Mouse (Mus musculus) stomach, embryonic 14.5 days (tissue): ENCODE data around the gene 1110051M20Rik. TPM values are rescaled to one million over a fixed set of nuclear protein-coding genes. Genes with fewer than 3 reads are reported as not detected.

ENCODE experiments used
- ATAC-seq: fragments of 200-750 bp; cut with Nextera tagmentation; 2 replicates; pipeline ENCODE4 v1.8.0; 2017; ENCODE audit warnings: low read depth, moderate TSS enrichment; ENCODE audit not compliant: insufficient number of reproducible peaks, insufficient read depth, low FRiP score
- H3K27ac ChIP-seq: fragments of 300-500 bp; sonication (generic); 2 replicates; pipeline ENCODE4 v1.5.1; 2014; ENCODE audit warnings: mild to moderate bottlenecking, low read length, moderate library complexity, mixed read lengths
- H3K27me3 ChIP-seq: fragments of 300-500 bp; sonication (generic); 2 replicates; pipeline ENCODE4 v1.6.1; 2014; ENCODE audit warnings: low read length, control low read depth, mixed read lengths; ENCODE audit not compliant: control insufficient read depth, insufficient read depth
- H3K36me3 ChIP-seq: fragments of 300-500 bp; sonication (generic); 2 replicates; pipeline ENCODE4 v1.6.1; 2014; ENCODE audit warnings: mild to moderate bottlenecking, control low read depth, low read length, moderate library complexity, mixed read lengths; ENCODE audit not compliant: control insufficient read depth, insufficient read depth
- H3K4me1 ChIP-seq: fragments of 300-500 bp; sonication (generic); 2 replicates; pipeline ENCODE4 v1.6.1; 2014; ENCODE audit warnings: low read length, control low read depth, mixed read lengths; ENCODE audit not compliant: control insufficient read depth, insufficient read depth
- H3K4me2 ChIP-seq: fragments of 300-500 bp; sonication (generic); replicated peaks from 2 replicates; pipeline ENCODE4 v1.6.1; 2014; ENCODE audit warnings: low read depth, low read length, control low read depth
- H3K4me3 ChIP-seq: fragments of 300-500 bp; sonication (generic); 2 replicates; pipeline ENCODE4 v1.5.1; 2014; ENCODE audit warnings: low read depth, low read length, control low read depth
- H3K9ac ChIP-seq: fragments of 300-500 bp; sonication (generic); replicated peaks from 2 replicates; pipeline ENCODE4 v1.6.1; 2014; ENCODE audit warnings: low read depth, mild to moderate bottlenecking, control low read depth, low read length, moderate library complexity, mixed read lengths
- H3K9me3 ChIP-seq: fragments of 300-500 bp; sonication (generic); 2 replicates; pipeline ENCODE4 v1.6.1; 2016; ENCODE audit warnings: low read depth, low read length, control low read depth; ENCODE audit not compliant: control insufficient read depth
- WGBS: fragments of 180-500 bp; shearing (Covaris S2); extraction: QIAGEN DNeasy Blood & Tissue Kit; methylation state at CpG from one replicate; pipeline ENCODE4 v1.1.7; 2014; 5-methylcytosine and 5-hydroxymethylcytosine counted together
- polyA plus RNA-seq: library from polyadenylated mRNA; unstranded; fragments of >200 nt; fragmentation: Nextera tagmentation; extraction: Ambion mirVana; gene quantifications from 2 replicates; pipeline ENCODE4 v1.2.1, GENCODE M21; 2014

The 1110051M20Rik gene
- polyA plus RNA-seq, 1 experiment from 2014 or later = 67.1 TPM

DNA sequence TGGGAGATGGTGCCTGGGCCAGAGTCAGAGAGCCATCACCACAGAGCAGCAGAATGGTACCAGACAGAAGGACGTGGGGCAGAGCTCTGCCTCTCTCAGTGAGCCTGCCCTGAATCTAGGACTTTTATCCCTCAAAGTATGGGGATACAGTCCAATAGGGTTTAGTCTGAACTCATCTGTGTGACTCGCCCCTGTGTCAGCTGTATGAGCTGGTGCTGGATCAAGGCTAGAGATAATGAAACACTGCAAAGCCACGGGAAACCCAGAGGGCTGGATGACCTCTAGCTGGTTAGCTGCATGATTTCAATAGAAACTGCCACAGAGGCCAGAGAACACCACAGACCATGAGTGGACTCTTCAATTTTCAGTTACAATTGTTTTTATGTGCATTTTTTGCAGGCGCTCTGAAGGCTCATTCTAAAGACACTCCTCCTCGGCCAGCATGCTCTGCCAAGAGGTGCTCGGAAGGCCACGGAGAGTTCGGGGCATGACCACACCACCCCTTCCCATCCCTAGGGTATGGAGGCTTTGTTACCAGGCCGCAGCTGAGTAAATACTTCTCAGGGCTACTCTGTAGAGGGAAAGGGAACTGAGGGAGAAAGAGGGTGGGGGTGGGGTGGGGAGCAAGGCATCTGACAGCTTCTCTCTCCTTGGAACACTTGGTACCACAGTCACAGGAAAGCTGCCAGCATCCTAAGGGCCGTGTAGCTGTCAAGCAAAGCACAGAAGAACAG, 131.8 kb downstream of the 1110051M20Rik start:
- H3K9ac ChIP-seq = no peak overlapping the region
- peak overlapping the region; percentile 23; the same call in 1 of the 2 replicates for H3K27ac ChIP-seq

DNA sequence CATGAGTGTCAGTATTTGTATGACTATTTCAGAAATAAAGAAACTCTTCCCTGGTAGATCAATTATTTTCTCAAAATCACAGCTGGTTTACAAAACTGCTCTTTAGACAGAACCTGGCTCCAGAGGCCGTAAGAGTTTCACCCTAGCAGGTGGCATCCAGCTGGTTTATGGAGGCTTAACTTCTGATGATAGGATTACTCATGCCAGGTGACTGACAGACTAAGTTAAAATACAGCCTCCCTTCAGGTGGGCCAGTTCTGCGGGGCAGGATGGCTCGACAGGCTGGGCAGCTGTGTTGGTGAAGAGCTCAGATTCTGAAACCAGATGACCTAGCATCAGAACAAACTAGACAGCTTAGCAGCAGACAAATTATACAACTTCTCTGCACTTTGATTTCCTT, 135.0 kb downstream of the 1110051M20Rik start:
- Histone ChIP-seq H3K9ac (no peak overlapping the region), H3K27ac (no peak overlapping the region), H3K36me3 (no peaks in the 10 kb centered on the region), H3K9me3 (no peaks in the 10 kb centered on the region), H3K27me3 (no peaks in the 10 kb centered on the region), H3K4me3 (no peak overlapping the region), H3K4me1 (0 out of 2 replicates have a peak, but pooled peaks cover 5% of the 10 kb centered on the region), H3K4me2 (no peak overlapping the region)
- no peak for ATAC-seq
- WGBS = 63% methylated on average over 3 of the region's 3 CpGs

More for the DNA sequence above, 131.8 kb downstream of the 1110051M20Rik start:
- 0 out of 2 replicates have a peak, but pooled peaks cover 5% of the 10 kb centered on the region for H3K4me1 ChIP-seq
- no peak overlapping the region for H3K4me3 ChIP-seq
- no peaks in the 10 kb centered on the region for H3K9me3 ChIP-seq
- peak; percentile 56; the same call in 1 of the 2 replicates for ATAC-seq
- no peaks in the 10 kb centered on the region; the same call in 1 of the 2 replicates for H3K36me3 ChIP-seq
- H3K4me2 ChIP-seq = no peak overlapping the region
- WGBS = 53% methylated on average over 10 of the region's 10 CpGs
- H3K27me3 ChIP-seq = no peaks in the 10 kb centered on the region

DNA sequence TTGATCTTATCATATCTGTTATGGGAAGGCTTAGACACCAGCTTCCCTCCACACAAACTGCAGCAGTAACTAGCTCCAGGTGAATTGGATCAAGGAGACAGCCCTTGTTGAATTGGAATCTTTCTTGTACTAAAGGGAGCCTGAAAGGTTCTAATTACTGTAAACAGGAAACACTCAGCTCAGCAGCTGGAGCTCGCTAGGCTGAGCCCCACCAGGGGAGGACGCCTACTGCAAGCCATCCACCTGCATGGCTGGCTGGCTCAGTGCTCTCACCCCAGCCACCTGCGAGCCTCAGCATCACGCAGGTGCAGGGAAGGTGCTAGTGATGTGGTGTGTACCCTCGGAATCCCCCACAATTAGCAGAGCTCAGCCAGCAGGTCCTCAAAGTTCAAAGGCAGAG, 135.8 kb downstream of the 1110051M20Rik start:
- Histone ChIP-seq H3K27me3 (no peaks in the 10 kb centered on the region), H3K9ac (no peak overlapping the region), H3K27ac (no peak overlapping the region), H3K36me3 (no peaks in the 10 kb centered on the region), H3K4me3 (no peak overlapping the region), H3K9me3 (no peaks in the 10 kb centered on the region), H3K4me1 (0 out of 2 replicates have a peak, but pooled peaks cover 5% of the 10 kb centered on the region), H3K4me2 (no peak overlapping the region)
- ATAC-seq = no peak
- whole genome bisulfite sequencing = 20% methylated on average over 5 of the region's 5 CpGs

DNA sequence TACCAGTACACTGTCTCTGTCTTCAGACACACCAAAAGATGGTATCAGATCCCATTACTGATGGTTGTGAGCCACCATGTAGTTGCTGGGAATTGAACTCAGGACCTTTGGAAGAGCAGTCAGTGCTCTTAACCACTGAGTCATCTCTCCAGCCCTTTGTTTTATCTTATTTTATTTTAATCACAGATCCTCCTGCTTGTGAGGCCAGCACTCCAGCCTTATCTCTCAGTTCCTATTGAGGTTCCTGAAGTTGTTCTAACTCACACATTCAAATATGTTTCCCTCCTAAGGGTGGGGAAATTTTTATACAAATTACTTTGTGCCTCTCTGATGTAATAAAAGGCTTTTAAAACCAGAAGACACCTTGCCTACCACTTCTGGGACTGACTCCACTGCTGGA, 137.9 kb downstream of the 1110051M20Rik start:
- Histone ChIP-seq H3K9ac (no peak overlapping the region), H3K4me3 (no peak overlapping the region), H3K27me3 (no peaks in the 10 kb centered on the region), H3K9me3 (no peaks in the 10 kb centered on the region), H3K36me3 (no peaks in the 10 kb centered on the region), H3K4me1 (0 out of 2 replicates have a peak, but pooled peaks cover 2% of the 10 kb centered on the region), H3K27ac (no peak overlapping the region), H3K4me2 (no peak overlapping the region)
- no peak for ATAC-seq

DNA sequence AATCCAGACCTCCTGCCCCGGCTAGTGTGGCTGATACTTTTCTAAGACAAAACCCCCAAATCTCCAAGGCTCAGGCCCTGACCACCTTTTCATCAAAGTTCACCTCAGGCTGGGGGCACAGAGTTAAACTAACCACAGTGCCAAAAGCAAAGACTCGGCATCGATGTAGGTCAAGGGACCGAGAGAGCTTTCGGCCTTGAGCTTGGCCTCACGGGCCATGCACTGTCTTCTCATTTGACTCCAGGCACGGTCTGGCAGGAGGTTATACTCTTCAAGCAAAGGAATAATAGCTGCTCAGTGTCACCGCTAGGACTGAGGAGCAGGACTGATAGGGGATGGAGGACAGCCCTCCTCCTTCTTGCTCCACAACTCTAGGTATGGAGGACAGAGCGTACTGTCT, 138.6 kb downstream of the 1110051M20Rik start:
- no peaks in the 10 kb centered on the region for H3K27me3 ChIP-seq
- H3K9me3 ChIP-seq = no peaks in the 10 kb centered on the region
- H3K9ac ChIP-seq = no peak overlapping the region
- 0 out of 2 replicates have a peak, but pooled peaks cover 2% of the 10 kb centered on the region for H3K4me1 ChIP-seq
- H3K36me3 ChIP-seq = no peaks in the 10 kb centered on the region
- no peak overlapping the region for H3K27ac ChIP-seq
- no peak overlapping the region for H3K4me2 ChIP-seq
- H3K4me3 ChIP-seq = no peak overlapping the region
- 92% methylated on average over 9 of the region's 9 CpGs for WGBS
- ATAC-seq = no peak

DNA sequence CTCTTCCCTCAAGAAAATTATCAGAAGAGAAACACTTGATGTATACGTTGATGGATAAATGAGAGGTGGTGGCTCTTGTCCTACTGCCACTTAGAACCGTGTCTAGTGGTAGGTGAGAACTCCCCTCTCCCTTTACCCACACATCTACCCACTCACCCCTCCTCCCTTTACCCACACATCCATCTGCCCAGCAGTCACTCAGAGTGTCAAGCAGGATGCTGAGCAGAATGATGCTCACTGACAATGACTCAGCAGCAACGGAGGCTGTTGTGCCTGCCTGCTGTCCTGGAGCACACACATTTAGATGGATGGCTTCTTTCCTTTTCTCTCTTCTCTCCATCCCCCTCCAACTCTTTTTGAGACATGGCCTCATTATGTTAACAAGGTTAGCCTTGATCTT, 141.7 kb downstream of the 1110051M20Rik start:
- 58% methylated on average over 3 of the region's 3 CpGs for WGBS
- H3K4me3 ChIP-seq = no peak overlapping the region
- H3K27ac ChIP-seq = no peak overlapping the region

DNA sequence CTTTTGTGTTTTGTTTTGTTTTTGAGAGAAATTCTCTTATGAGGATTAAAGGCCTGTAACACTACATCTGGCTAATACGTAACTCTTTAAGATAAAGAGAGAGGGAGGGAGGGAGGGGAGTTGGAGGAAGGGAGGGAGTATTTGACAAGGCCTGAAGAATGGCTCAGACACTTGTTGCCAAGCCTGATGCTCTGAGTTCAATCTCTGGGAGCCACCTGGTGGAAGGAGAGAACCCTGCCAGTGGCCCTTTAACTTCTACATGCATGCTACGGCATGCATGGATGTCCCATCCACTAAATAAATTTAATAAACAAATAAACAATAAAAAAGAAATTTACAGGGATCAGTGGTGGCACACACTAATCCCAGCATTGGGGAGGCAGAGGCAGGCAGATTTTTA, 142.7 kb downstream of the 1110051M20Rik start:
- no peak for ATAC-seq
- H3K4me1 ChIP-seq = no peaks in the 10 kb centered on the region
- H3K4me2 ChIP-seq = no peak overlapping the region
- H3K27ac ChIP-seq = no peak overlapping the region
- 53% methylated on average over 2 of the region's 2 CpGs for WGBS
- no peaks in the 10 kb centered on the region for H3K27me3 ChIP-seq
- no peak overlapping the region for H3K4me3 ChIP-seq
- H3K9ac ChIP-seq = no peak overlapping the region
- H3K36me3 ChIP-seq = no peaks in the 10 kb centered on the region
- H3K9me3 ChIP-seq = no peaks in the 10 kb centered on the region

More for the DNA sequence above, 141.7 kb downstream of the 1110051M20Rik start:
- Histone ChIP-seq H3K4me2 (no peak overlapping the region), H3K27me3 (no peaks in the 10 kb centered on the region), H3K4me1 (no peaks in the 10 kb centered on the region), H3K9ac (no peak overlapping the region), H3K9me3 (no peaks in the 10 kb centered on the region), H3K36me3 (no peaks in the 10 kb centered on the region)
- no peak for ATAC-seq

DNA sequence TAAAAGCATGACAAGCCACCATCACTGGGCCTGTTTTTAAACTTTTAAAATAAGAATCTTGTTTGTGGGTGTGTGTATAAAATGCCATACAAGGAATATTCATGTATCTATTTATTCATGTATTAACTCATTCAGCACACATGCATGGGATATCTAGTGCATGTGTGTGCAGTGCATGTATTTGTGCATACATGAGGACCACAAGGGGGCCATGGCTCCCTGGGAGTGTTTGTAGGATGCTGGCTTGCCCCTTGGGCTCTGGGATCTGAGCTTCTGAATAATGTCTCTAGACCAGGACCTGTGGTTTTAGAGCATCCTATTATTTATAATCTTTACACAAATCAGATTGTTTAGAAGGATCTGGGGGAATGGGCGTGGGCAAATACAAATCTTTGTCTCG, 143.7 kb downstream of the 1110051M20Rik start:
- 90% methylated on average over 2 of the region's 2 CpGs for WGBS
- H3K4me3 ChIP-seq = no peak overlapping the region
- no peaks in the 10 kb centered on the region for H3K9me3 ChIP-seq
- H3K36me3 ChIP-seq = no peaks in the 10 kb centered on the region
- no peak overlapping the region for H3K4me2 ChIP-seq
- no peaks in the 10 kb centered on the region for H3K4me1 ChIP-seq
- no peak for ATAC-seq
- H3K9ac ChIP-seq = no peak overlapping the region
- no peak overlapping the region for H3K27ac ChIP-seq
- no peaks in the 10 kb centered on the region for H3K27me3 ChIP-seq

DNA sequence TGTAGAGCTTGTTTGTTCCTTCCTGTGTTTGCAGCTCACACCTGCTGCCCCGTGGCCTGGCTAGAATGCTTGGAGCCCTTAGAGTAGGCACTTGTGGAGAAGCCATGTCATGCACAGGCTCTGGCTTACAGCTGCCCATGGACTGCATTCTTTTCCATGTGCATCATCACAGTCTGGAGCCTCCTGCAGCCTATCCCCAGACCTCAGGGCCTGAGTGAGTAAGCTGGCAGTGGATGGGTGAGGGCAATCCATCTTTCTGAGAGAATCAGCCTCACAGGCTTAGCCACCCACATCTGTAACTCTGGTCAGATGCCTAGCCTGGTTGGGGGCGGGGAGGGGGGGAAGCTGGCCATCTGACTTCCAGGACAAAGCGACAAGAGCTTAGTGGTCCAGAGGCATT, 145.3 kb downstream of the 1110051M20Rik start:
- WGBS = 39% methylated on average over 3 of the region's 3 CpGs
- H3K4me1 ChIP-seq = no peaks in the 10 kb centered on the region
- no peaks in the 10 kb centered on the region for H3K36me3 ChIP-seq
- no peaks in the 10 kb centered on the region for H3K9me3 ChIP-seq
- no peak overlapping the region for H3K4me3 ChIP-seq
- no peak for ATAC-seq
- H3K27ac ChIP-seq = no peak overlapping the region
- H3K27me3 ChIP-seq = no peaks in the 10 kb centered on the region
- no peak overlapping the region for H3K4me2 ChIP-seq
- H3K9ac ChIP-seq = no peak overlapping the region
